Mouse (Mus musculus): ENCODE results near the gene Uckl1. TPM values are rescaled to one million over a fixed set of nuclear protein-coding genes. Genes with fewer than 3 reads are reported as not detected.

Gene Uckl1
- total RNA-seq, 2 experiments from 2014 or later, result 55.1 to 86.5 TPM

- DNase-seq, result no peak
Measured at GRCm38 (mm10) chr2:181590471-181590870, 5.8 kb upstream of the Uckl1 start.

- DNase-seq, result no peak
Measured at GRCm38 (mm10) chr2:181589732-181590105, 5.0 kb upstream of the Uckl1 start.

- DNase-seq, result no peak
Measured at GRCm38 (mm10) chr2:181589011-181589731, 4.5 kb upstream of the Uckl1 start.

- DNase-seq, result no peak
Measured at GRCm38 (mm10) chr2:181588229-181588780, 3.6 kb upstream of the Uckl1 start.

GRCm38 (mm10) chr2:181587796-181588195 is 3.1 kb upstream of the Uckl1 start:
- DNase-seq, result no peak

- DNase-seq, result no peak
Measured at GRCm38 (mm10) chr2:181586124-181586523, 1.4 kb upstream of the Uckl1 start.

- DNase-seq, result no peak
Measured at GRCm38 (mm10) chr2:181585506-181585905, 814 bp upstream of the Uckl1 start.

- DNase-seq, result no peak
Measured at GRCm38 (mm10) chr2:181583460-181584257, 1.0 kb downstream of the Uckl1 start.

- no peak for DNase-seq
Measured at GRCm38 (mm10) chr2:181582939-181583338, 1.8 kb downstream of the Uckl1 start.

- DNase-seq, result no peak
Measured at GRCm38 (mm10) chr2:181582358-181582757, 2.3 kb downstream of the Uckl1 start.

GRCm38 (mm10) chr2:181581402-181582120 is 3.1 kb downstream of the Uckl1 start:
- peak; percentile 93 for DNase-seq

GRCm38 (mm10) chr2:181581016-181581401 is 3.7 kb downstream of the Uckl1 start:
- DNase-seq, result peak; percentile 88

GRCm38 (mm10) chr2:181580131-181580772 is 4.4 kb downstream of the Uckl1 start:
- no peak for DNase-seq

- DNase-seq, result peak; percentile 0
Measured at GRCm38 (mm10) chr2:181579681-181580080, 5.0 kb downstream of the Uckl1 start.

- peak; percentile 6 for DNase-seq
Measured at GRCm38 (mm10) chr2:181578790-181579618, 5.7 kb downstream of the Uckl1 start.

- peak; percentile 7 for DNase-seq
Measured at GRCm38 (mm10) chr2:181577981-181578581, 6.6 kb downstream of the Uckl1 start.

GRCm38 (mm10) chr2:181577126-181577525 is 7.6 kb downstream of the Uckl1 start:
- peak; percentile 1 for DNase-seq

GRCm38 (mm10) chr2:181576613-181577012 is 8.1 kb downstream of the Uckl1 start:
- DNase-seq, result no peak

- DNase-seq, result peak; percentile 0
Measured at GRCm38 (mm10) chr2:181574921-181575545, 9.7 kb downstream of the Uckl1 start.

- peak; percentile 1 for DNase-seq
Measured at GRCm38 (mm10) chr2:181573961-181574360, 10.7 kb downstream of the Uckl1 start.
